Mouse (Mus musculus) lung, adult 2 months (tissue): ENCODE data around the gene Abca14.

Experiments
- CTCF ChIP-seq: fragments of 200-500 bp; IDR thresholded peaks from 2 replicates; pipeline ENCODE4 v1.5.1; 2011; ENCODE audit warnings: mild to moderate bottlenecking, low read length, control low read depth; ENCODE audit not compliant: insufficient read depth
- POLR2A ChIP-seq: fragments of 200-500 bp; IDR thresholded peaks from 2 replicates; pipeline ENCODE4 v1.6.1; 2011; ENCODE audit warnings: low read depth, mild to moderate bottlenecking, control low read depth, low read length, borderline replicate concordance; ENCODE audit errors: extremely low read depth

GRCm38 (mm10) chr7:120201771-120202170, 2.0 kb upstream of the Abca14 start, which contains the start of gene Crym:
- TF ChIP-seq POLR2A, result no peak
- no peak for TF ChIP-seq CTCF
